Mouse (Mus musculus) thymus, postnatal 25 days (tissue): ENCODE results near the gene Krtap4-1.
"Not testable (repeated sequence)": the region's sequence is repeated elsewhere in the genome, so short reads cannot be mapped to it uniquely, and the experiment has no call there.

ENCODE experiments used
- DNase-seq: peaks from one replicate; pipeline ENCODE4 v3.0.0; 2022

Gene Krtap4-1

DNA sequence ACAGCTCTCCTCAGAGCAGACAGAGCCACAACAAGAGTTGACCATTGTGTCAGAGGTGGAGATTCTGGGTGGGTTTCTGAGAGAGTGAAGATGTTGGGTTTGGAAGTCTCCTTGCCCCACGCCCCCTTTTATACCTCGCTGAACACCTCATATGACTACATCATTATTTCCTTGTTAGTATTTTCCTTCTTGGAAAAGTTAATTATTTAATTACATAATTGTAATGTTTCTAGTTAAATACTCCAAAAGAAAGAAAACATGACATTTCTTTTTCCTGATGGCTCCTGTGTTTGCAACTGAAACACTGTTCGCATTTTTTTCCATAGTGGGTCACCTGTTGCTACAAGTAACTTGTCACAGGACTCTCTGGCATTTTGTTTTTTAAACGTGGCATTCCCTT is at the start of gene Krtap4-1:
TSS of gene Krtap4-1 (minus strand) at position 101 of the 400 bp plus-strand sequence.
- DNase-seq: no peak

DNA sequence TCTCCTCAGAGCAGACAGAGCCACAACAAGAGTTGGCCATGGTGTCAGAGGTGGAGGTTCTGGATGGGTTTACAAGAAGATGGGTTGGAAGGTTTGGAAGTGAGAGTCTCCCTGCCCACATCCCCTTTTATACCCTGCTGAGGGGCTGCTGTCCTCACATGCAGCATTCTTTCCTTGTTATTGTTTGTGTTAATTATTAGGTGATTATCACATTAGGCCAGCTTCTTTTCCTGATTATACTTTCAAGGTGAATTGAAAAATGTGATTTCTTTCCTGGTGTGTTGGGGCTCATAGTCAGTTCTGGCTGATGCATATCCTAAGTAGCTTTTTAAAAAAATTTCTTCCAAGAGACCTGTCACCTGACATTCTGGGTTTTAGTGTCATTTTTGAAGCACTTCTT is 37.8 kb upstream of the Krtap4-1 start, which contains the start of gene Krtap4-6:
TSS of gene Krtap4-6 (minus strand) at position 101 of the 400 bp plus-strand sequence.
- DNase-seq: no peak

DNA sequence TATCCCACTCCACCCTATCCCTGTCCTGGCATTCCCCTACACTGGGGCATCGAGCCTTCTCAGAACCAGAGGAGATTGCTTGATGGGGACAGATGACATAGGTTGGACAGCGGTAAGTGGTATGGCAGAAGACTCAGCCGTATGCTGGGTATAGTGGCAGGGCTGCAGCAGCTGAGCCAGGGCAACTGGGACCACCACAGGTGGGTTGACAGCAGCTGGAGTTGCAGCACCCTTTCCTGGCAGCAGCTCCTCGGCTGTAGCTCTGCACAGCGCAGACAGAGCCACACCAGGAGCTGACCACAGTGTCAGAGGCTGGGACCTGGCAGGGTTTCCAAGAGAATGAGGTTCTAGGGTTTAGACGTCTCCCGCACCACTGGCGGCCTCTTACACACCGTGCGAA is 34.8 kb upstream of the Krtap4-1 start:
- no peak for DNase-seq

DNA sequence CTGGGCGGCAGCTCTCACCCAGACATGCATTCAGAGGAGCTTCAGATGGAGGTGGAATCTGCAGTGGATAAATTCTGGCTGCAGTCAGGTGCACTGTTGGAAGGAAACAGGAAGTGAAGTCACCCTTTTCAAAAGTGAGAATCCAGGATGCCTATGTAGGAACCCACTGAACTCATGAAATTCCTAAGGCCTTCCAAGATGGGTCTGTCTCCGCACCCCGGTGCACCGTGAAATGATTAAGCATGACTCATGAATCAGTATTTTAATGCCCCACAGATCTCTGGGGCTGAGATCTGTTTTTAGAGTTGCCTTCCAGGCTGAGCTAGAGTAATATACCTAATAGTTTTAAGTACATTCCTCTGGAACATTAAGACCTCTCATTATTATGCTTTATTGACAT is 31.2 kb upstream of the Krtap4-1 start:
- no peak for DNase-seq

DNA sequence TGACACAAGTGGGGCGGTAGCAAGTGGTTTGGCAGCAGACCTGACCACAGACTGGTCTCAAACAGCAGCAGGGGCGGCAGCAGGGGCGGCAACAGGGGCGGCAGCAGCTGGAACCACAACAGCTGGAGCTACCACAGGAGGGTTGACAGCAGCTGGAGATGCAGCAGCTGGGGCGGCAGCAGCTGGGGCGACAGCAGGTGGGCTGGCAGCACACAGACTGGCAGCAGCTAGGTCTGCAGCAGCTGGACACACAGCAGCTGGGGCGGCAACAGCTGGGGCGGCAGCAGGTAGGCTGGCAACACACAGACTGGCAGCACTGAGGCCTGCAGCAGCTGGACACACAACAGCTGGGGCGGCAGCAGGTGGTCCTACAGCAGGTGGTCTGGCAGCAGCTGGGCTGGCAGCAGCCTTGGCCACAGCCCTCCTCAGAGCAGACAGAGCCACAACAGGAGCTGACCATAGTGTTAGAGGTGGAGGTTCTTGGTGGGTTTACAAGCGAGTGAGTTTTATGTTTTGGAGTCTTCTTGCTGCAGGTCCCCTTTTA is 30.5 kb upstream of the Krtap4-1 start, which contains the start of gene Gm11563:
TSS of gene Gm11563 (minus strand) at position 494 of the 544 bp plus-strand sequence.
- DNase-seq: not testable (repeated sequence)

DNA sequence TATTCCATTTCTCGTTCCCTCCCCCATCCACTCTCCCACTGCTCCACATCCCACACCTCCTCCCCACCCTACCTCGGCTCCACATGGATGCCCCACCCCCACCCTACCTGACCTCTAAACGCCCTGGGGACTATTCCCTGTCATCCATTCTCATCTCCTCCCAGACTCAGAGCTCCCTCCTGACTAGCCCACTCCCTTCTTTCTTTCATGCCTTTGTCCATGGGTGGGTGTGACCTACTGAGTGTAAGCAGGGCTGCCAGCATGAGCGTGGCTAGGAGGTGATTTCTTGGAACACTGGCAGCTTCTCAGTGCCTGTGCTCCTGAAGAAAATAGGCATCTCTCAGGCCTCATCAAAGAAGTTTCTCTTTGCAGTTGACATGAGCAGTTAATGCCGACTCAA is 29.0 kb upstream of the Krtap4-1 start:
- DNase-seq: no peak

DNA sequence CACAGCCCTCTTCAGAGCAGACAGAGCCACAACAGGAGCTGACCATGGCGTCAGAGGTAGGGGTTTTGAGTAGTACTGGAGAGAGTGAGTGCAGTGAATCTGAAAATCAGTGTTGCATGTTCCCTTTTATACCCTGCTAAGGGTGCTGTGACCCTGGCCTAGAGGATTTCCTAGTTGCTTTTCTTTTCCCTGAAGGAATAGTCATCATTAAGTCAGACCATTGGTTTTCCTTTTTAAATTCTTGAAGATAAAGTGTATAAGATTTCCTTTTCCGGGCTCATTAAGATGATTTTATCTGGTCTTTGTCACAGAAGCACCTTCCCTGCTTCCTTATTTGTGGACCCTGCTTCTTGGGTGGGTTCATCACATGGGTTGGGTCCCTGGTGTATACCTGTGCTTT is 22.1 kb upstream of the Krtap4-1 start, which contains the start of gene Gm11555:
TSS of gene Gm11555 (minus strand) at position 101 of the 400 bp plus-strand sequence.
- DNase-seq: no peak

DNA sequence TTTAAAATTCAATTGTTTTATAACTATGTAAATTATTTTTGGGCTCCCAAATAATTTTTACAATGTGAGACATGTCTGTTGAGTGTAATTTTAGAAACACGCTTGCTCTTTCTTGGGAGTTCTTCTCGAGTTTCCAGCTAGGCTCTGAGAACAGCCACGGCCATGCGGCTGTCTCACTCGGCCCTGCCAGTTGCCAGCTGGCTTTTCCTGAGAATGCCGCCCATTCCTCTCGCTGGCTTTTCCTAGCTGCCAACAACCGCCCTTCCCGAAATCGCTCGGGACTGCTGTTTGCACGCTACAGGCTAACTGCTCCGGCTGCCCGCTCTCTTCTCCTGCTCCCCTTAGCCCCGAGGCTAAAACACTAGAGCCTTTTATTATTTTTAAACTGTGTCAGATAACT is 18.4 kb upstream of the Krtap4-1 start:
- no peak for DNase-seq

DNA sequence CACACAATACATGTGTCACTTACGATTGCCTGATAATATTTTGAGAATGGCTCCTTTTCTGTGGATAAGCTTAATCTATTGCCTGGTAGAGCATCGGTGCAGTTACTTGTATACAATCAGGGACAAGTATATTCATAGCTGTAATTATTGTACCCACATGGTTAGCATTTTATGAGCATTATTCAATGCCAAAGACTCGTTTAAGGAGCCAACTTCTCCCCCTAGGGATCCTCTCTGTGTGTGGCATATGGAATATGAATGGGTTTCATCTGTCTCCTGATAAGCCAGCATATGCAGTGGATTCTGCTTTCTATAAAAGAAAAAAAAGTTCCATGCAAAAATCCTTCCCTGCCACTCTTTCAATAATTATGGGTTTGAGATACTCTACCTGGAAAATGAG is 16.3 kb upstream of the Krtap4-1 start:
- no peak for DNase-seq

DNA sequence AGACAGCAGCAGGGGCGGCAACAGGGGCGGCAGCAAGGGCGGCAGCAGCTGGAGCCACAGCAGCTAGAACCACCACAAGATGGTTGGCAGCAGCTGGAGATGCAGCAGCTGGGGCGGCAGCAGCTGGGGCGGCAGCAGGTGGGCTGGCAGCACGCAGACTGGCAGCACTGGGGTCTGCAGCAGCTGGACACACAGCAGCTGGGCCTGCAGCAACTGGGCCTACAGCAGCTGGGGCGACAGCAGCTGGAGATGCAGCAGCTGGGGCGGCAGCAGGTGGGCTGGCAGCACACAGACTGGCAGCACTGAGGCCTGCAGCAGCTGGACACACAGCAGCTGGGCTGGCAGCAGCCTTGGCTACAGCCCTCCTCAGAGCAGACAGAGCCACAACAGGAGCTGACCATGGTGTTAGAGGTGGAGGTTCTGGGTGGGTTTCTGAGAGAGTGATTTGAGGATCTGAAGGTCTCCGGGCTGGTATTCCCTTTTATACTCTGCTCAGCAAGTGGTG is 15.6 kb upstream of the Krtap4-1 start, which contains the start of gene Krtap4-7:
TSS of gene Krtap4-7 (minus strand) at position 455 of the 505 bp plus-strand sequence.
- DNase-seq: not testable (repeated sequence)

DNA sequence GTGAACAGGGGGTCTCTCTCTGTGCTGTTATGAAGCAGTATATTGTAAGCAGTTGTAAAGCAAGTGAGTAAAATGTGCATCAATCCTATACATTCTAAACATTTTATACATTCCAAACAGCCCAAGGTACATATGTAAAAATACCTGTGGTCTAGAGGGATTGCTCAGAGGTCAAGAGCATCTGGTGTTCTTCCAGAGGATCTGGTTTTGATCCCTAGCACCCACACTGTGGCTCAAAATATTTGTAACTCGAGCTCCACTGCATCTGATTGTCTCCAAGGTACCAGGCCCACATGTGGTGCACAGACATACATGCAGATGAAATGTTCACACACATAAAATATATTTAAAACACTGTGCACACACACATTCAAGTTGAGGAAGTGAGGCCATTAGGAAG is 12.9 kb upstream of the Krtap4-1 start:
- DNase-seq: no peak

DNA sequence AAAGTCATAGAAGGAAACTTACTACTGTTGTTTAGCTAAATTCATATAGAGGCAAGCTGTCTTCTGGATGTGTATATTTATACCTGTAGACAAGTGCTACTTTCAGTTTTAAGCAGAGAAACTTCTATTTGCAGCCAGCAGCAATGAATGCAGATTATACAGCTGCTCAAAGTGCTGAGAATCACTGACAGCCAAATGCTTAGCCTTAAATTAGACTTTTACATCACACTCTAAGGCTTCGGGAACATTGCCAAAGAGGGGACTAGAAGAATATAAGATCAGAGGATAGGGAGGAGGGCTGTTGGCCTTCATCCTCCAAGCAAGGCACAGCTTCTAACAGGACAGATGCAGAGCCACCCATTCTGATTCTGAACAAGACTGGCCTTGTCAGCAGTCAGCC is 9.0 kb upstream of the Krtap4-1 start:
- DNase-seq: no peak

DNA sequence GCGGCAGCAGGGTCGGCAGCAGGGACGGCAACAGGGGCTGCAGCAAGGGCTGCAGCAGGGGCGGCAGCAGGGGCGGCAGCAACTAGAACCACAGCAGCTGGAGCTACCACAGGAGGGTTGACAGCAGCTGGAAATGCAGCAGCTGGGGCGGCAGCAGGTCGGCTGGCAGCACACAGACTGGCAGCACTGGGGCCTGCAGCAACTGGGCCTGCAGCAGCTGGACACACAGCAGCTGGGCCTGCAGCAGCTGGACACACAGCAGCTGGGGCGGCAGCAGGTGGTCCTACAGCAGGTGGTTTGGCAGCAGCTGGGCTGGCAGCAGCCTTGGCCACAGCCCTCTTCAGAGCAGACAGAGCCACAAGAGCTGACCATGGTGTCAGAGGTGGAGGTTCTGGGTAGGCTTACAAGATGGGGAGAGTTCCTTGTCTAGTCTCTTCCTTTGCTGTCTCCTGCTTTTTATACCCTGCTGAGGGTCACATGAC is 6.7 kb upstream of the Krtap4-1 start, which contains the start of gene Krtap4-2:
TSS of gene Krtap4-2 (minus strand) at position 432 of the 482 bp plus-strand sequence.
- DNase-seq: no peak

DNA sequence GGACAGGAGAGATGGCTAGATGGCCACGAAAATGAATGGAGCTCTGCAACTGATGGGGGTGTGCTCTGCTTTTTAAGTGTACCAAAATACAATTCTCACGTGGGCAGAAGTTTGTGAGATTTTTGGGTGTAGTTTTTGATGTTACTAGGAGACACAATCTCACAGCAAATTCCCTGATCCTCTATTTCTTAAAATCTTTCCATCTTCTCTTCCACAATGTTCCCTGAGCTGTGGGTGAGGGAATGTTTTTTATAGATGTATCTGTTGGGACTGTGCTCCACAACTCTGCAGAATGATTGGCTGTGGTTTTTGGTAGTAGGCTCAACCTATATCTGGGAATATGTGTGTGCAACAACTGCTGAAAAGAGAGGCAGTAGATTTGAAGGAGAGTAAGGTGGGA is 5.3 kb upstream of the Krtap4-1 start:
- DNase-seq: no peak

DNA sequence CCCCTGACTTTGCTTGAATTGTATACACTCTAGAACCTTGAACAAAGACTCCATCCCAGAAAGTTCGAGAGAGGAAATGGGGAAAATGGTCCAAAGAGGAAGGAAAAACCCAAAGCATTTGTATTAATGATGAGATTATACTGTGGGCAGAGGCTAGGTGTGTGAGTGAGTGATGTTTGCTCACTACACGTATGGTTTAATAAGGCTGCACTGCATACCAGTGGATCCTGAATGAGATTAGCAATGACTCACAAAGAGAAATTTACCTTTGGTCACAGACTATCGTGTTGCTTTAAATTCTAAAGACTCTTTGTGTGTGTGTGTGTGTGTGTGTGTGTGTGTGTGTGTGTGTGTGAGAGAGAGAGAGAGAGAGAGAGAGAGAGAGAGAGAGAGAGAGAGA is 2.9 kb upstream of the Krtap4-1 start:
- no peak for DNase-seq

DNA sequence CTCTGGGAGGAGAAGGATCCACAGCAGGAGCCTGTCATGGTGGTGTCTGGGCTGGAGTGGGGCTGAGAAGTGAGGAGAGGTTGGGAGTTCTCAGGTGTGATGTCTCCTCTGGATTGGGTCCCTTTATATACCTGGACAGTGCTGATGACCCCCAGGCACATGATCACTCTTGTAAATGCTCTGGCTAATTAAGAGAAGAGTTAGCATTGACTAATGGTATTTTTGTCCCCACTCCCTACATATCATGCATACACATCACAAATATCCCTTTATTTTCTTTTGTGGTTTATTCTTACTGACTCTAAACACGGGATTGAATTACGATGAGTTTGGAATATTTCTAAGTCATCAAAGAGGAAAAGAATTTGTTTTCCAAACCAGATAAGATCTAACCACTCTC is 7.7 kb downstream of the Krtap4-1 start, which contains the start of gene Gm11562:
TSS of gene Gm11562 (minus strand) at position 101 of the 400 bp plus-strand sequence.
- DNase-seq: no peak

DNA sequence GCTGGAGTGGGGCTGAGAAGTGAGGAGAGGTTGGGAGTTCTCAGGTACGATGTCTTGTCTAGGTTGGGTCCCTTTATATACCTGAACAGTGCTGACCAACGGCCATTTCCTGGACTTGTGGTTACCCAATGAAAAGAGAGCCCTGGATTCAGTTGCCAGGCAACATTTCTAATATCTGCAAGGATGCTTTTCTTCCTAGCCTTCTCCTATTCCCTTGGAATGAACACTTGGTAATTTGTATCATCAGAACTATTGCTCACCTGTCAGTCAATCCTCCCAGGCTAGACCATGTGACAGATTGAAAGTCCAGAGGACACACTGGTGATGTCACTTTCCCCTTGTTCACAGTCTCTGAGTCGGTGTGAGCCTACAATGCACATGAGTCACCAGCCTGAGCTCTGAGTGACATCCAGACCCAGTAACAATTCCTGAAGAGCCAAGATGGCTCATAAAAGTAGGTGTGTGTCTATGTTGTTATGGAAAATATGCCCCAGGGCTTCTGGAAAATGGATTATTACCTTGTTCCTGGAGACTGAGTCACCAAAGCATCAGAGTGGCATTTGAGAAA is 13.2 kb downstream of the Krtap4-1 start, which contains the start of gene Krtap2-4:
TSS of gene Krtap2-4 (minus strand) at position 51 of the 568 bp plus-strand sequence.
- DNase-seq: no peak

DNA sequence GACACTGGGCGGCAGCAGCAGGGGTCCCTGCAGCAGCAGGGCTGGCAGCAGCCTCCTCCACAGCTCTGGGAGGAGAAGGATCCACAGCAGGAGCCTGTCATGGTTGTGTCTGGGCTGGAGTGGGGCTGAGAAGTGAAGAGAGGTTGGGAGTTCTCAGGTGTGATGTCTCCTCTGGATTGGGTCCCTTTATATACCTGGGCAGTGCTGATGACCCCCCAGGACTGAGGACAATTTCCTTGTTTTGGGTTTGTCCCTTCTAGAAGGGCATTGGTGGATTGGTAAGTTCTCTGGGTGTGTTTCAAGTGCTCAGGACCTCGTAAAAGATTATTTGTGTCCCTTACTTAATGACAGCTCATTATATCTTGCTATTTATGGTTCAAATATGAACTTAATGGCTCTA is 17.9 kb downstream of the Krtap4-1 start, which contains the start of gene Gm11937:
TSS of gene Gm11937 (minus strand) at position 101 of the 400 bp plus-strand sequence.
- DNase-seq: not testable (repeated sequence)

DNA sequence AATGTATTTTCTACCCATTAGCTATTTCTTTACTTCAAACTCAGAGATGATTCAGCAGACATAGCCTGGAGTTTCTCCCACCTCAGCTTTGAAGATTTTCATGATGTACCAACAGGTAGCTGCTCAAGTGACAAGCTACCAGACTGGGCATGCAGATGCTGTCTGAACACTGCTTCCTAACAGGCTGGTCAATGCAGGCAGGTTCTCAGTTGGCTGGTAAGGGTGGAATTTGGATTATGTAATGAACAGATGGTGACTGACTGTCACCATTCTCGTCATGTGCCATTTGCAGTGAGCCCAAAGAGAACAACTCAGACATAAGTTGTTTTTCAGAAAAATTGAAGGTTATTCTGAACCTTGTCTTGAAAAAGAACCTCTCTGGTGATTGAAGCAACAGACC is 18.9 kb downstream of the Krtap4-1 start:
- no peak for DNase-seq

DNA sequence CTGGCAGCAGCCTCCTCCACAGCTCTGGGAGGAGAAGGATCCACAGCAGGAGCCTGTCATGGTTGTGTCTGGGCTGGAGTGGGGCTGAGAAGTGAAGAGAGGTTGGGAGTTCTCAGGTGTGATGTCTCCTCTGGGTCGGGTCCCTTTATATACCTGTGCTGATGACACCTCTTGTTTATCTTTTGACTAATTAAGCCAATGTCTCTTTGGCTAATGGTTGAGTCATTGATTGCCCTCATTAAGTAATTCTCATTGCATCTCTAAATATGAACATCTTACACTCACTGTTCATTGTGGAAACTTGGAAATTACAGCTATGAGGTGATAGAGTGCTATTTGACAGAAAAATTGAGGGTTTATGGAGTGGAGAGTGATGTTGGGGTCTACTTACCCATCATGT is 24.8 kb downstream of the Krtap4-1 start, which contains the start of gene Gm11938:
TSS of gene Gm11938 (minus strand) at position 101 of the 400 bp plus-strand sequence.
- DNase-seq: not testable (repeated sequence)

DNA sequence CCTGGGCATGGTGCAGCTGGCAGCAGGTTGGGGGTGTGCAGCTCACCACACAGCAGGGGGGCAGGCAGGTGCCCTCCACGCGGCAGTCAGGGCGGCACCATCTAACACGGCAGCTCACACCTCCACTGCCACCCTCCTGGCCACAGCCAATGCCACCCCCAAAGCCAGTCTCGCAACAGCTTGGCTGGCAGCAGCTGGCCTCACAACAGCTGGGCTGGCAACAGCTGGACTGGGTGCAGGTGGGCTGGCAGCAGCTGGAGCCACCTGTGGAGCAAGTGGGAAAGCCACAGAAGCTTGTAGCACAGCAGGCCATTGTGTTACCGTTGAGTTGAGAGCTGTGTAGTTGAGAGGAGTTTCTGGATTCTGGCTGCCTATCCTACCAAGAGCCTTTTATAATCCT is 30.3 kb downstream of the Krtap4-1 start, which contains the start of gene Krtap9-3:
TSS of gene Krtap9-3 (minus strand) at position 364 of the 400 bp plus-strand sequence.
- DNase-seq: not testable (repeated sequence)

DNA sequence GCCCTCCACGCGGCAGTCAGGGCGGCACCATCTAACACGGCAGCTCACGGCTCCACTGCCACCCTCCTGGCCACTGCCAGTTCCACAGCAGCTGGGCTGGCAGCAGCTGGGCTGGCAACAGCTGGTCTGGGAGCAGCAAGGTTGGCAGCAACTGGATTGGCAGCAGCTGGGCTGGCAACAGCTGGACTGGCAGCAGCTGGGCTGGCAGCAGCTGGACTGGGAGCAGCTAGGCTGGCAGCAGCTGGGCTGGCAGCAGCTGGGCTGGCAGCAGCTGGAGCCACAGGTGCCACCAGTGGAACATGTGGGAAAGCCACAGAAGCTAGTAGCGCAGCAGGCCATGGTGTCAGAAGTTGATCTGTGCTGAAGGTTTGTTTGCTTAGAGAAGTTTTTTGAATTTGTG is 37.1 kb downstream of the Krtap4-1 start, which contains the start of gene Krtap1-3:
TSS of gene Krtap1-3 (minus strand) at position 359 of the 400 bp plus-strand sequence.
- DNase-seq: no peak

DNA sequence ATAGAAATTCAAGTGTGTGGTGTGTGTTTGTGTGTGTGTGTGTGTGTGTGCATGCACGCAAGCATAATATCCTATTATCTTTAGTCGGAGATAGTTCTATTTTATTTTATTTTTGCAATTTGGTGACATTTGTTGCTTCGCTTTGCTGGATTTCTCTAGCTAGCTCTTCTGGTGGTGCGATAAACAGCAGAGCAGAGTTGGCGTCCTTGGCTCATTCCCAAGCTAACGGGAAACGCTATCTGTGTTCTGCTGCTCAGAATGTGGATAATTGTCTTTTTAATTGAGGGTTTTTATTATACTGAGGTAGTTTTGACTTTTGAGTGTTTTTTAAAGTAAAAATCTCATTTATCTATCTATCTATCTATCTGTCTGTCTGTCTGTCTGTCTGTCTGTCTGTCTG is 42.9 kb downstream of the Krtap4-1 start:
- DNase-seq: no peak
